Mouse (Mus musculus) lung, postnatal 0 days (tissue): Measurements from ENCODE around the gene Mcm2.

Source experiments
- CTCF ChIP-seq: IDR thresholded peaks from 2 replicates; pipeline ENCODE4 v1.5.1; 2016; ENCODE audit warnings: antibody characterized with exemption, mild to moderate bottlenecking
- EP300 ChIP-seq: IDR thresholded peaks from 2 replicates; pipeline ENCODE4 v1.6.1; 2016; ENCODE audit warnings: antibody characterized with exemption, mild to moderate bottlenecking, control low read depth

DNA sequence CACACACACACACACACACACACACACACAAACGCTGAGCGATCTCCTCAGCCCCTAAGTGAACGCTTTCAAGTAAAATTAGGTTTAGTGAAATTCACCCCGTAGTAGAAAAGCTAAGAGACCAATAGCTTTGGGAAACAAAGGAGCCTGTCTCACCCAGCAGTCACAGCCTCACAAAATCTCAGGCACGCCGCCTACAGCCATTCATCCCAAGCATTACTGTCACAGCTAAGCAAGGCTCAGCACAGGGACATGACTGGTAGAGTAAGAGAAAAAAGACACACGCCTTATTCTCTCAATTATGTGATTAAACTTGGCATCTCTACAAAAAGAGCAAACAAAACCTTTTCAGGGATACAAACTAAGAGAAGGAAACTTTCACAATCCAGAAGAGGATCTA lies 17.2 kb downstream of the Mcm2 start:
- TF ChIP-seq CTCF (no peak), EP300 (no peak)
